Mouse (Mus musculus): Measurements from ENCODE around the gene Cdkn2a.

The Cdkn2a gene

GRCm38 (mm10) chr4:89294486-89295440, at the start of gene Cdkn2a:
Gene Cdkn2a (minus strand): TSS chr4:89294653.
- in situ Hi-C loops (cut with MboI; ENCODE audit: low sequenced_read_pairs), result no loop called here

- in situ Hi-C loops (cut with MboI; ENCODE audit: low sequenced_read_pairs), result no loop called here
These were observed 19.0 kb upstream of the Cdkn2a start for GRCm38 (mm10) chr4:89313461-89313860.

GRCm38 (mm10) chr4:89310491-89311254, 16.2 kb upstream of the Cdkn2a start, which contains the start of gene Cdkn2b:
Gene Cdkn2b (minus strand): TSS chr4:89311039.
- in situ Hi-C loops (cut with MboI; ENCODE audit: low sequenced_read_pairs), result no loop called here

GRCm38 (mm10) chr4:89309996-89310395, 15.5 kb upstream of the Cdkn2a start:
- in situ Hi-C loops (cut with MboI; ENCODE audit: low sequenced_read_pairs), result no loop called here

GRCm38 (mm10) chr4:89308001-89308400, 13.5 kb upstream of the Cdkn2a start:
- in situ Hi-C loops (cut with MboI; ENCODE audit: low sequenced_read_pairs), result no loop called here

- in situ Hi-C loops (cut with MboI; ENCODE audit: low sequenced_read_pairs), result no loop called here
These were observed 12.4 kb upstream of the Cdkn2a start for GRCm38 (mm10) chr4:89306798-89307365.

DNA sequence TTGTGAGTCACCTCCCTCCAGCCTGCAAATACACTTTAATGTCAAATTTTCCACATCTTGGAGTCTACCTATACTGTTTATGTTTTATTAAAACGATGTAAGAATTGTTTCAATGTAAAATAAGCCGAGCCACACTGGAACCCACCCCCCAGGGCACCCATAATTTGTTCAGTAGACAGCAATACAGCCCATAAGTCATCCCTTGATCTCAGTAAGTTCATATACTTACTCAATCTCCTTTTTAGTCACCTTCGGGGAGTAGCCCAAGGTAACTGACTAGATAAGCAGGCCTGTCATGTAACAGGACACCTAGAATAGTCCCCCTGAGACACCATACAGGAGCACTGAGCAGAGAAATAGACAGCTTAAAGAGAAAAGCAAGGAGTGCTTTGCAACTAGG, 11.2 kb upstream of the Cdkn2a start:
- in situ Hi-C loops (cut with MboI; ENCODE audit: low sequenced_read_pairs), result no loop called here

GRCm38 (mm10) chr4:89303281-89303995, 9.0 kb upstream of the Cdkn2a start:
- in situ Hi-C loops (cut with MboI; ENCODE audit: low sequenced_read_pairs), result no loop called here

DNA sequence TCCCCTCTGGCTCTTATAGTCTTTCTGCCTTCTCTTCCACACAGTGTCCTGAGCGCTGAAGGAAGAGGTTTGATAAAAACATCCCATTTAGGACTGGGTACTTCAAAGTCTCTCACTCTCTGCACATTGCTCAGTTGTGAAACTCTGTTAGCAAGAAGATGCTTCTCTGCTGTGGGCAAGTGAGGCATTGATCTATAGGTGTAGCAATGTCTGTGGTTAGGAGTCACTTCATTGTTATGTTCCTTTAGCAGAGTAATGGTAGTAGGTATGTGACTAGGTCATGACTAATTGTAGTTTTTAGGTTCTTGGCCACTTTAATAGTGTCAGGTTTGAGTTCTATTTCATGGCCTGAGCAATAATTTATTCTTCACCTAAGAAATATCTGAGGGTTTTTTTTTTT, 7.7 kb upstream of the Cdkn2a start:
- in situ Hi-C loops (cut with MboI; ENCODE audit: low sequenced_read_pairs), result no loop called here

DNA sequence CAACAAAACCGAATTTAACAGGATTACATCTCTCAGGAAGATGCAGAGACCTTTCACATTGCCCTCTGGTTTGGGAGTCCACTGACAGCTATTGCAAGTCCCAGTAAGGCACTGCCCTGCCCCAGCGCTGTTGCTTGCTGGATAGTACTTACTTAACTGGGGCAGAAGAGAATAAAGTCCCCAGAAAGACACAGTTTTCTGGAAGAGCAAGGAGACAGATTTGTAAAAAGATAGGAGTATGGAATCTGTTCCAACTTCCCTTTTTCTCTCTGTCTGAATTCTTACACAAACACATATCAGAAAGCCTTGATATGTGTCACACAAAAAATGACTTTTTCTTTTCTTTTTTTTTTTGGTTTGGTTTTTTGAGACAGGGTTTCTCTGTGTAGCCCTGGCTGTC, 5.3 kb upstream of the Cdkn2a start:
- in situ Hi-C loops (cut with MboI; ENCODE audit: low sequenced_read_pairs), result no loop called here

GRCm38 (mm10) chr4:89295441-89296220, 1.2 kb upstream of the Cdkn2a start:
- in situ Hi-C loops (cut with MboI; ENCODE audit: low sequenced_read_pairs), result no loop called here

DNA sequence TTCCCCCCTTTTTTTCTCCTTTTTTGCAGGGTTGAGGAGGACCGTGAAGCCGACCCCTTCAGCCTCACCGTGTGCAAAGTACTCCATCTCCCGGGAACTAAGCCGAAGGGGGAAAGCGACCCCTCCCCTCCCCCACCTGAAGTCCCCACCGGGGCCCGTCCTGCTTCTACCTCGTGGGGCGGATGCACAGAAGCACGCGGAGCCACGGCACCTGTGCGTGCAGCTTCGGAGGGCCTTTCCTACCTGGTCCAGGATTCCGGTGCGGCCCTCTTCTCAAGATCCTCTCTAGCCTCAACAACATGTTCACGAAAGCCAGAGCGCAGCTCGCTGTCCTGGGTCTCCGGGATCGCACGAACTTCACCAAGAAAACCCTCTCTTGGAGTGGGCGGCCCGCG, 365 bp downstream of the Cdkn2a start:
- in situ Hi-C loops (cut with MboI; ENCODE audit: low sequenced_read_pairs), result no loop called here

DNA sequence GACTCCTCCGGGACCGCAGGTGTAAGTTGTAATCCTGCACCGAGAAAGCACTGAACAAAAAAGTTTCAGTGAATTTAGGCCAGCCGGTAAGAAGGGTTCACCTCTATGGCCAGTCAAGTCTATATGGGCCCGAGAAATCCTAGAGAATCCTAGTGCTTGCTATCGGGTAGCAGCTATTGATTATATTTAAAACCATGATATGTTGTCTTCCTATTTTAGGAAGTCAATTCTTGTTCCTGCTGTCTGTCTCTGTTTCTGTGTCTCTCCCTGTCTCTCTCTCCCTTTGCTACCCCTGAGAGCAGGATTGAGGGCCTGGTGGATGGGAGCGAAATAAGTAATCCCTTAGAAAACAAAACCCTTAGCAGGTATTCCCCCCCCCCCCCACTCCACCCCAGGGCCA, 937 bp downstream of the Cdkn2a start:
- in situ Hi-C loops (cut with MboI; ENCODE audit: low sequenced_read_pairs), result no loop called here

DNA sequence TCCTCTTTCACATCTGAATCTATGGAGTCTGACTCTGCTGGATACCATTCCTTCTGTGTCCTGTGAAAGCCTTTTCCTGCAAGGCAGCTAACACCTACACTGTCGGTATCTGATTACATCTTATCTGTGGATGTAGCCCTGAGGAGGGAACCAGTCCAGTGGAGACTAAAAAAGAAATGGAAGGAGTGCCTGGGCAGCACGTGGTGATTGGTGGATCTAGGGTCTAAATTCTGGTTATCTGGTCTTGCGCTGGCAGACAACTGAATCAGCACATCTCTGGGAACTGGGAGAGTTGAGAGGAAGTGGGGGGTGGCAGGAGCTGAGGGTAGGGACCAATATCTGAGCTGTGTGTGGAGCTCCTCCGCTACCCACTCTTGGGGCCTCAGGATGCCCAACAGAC, 5.4 kb downstream of the Cdkn2a start:
- in situ Hi-C loops (cut with MboI; ENCODE audit: low sequenced_read_pairs), result no loop called here

- in situ Hi-C loops (cut with MboI; ENCODE audit: low sequenced_read_pairs), result no loop called here
These were observed 7.9 kb downstream of the Cdkn2a start for GRCm38 (mm10) chr4:89286566-89286965.

GRCm38 (mm10) chr4:89285688-89286087, 8.8 kb downstream of the Cdkn2a start:
- in situ Hi-C loops (cut with MboI; ENCODE audit: low sequenced_read_pairs), result no loop called here

GRCm38 (mm10) chr4:89282661-89283060, 11.8 kb downstream of the Cdkn2a start:
- in situ Hi-C loops (cut with MboI; ENCODE audit: low sequenced_read_pairs), result no loop called here

- in situ Hi-C loops (cut with MboI; ENCODE audit: low sequenced_read_pairs), result no loop called here
These were observed 12.4 kb downstream of the Cdkn2a start for GRCm38 (mm10) chr4:89282036-89282566.

DNA sequence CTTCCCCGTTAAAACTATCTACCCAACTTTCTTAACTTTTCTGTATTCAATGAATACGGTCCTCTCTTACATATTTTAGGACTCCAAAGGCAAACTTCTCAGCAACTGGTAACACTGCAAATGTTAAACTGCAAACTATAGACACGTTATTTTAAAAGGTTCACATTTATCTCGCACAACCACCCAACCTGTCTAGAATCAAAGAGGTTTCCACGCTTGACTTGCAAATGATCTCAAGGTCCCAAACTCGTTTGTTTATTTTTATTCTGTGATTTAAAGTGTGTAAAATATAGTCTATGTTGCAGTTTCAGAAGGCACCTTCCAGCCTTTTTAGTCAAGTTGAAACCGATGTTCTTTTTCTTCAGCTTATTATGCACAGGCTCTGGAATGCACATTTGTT, 13.2 kb downstream of the Cdkn2a start:
- in situ Hi-C loops (cut with MboI; ENCODE audit: low sequenced_read_pairs), result no loop called here

DNA sequence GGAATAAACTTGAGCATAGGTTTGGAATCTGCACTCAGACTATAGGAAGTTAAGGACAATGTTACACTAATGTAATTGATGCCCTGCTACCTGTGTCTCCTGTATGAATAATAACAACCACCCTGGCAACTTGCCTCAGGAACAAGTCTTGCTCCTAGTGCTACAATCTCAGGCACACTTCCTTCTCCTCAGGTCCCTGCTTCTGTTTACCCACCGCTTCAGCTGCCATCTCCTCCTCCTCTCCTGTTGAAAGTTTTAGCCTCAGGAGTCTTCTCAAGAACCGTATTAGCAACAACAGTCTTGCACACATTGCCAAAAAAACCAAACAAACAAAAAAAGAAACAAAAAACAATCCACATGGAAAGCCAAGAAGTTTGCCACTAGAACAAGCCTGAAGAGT, 14.8 kb downstream of the Cdkn2a start:
- in situ Hi-C loops (cut with MboI; ENCODE audit: low sequenced_read_pairs), result no loop called here

Data from CH12F3 (cell line).